Mouse (Mus musculus) liver, embryonic 11.5 days (tissue): ENCODE results near the gene Etnppl. TPM values are rescaled to one million over a fixed set of nuclear protein-coding genes. Genes with fewer than 3 reads are reported as not detected.
A peak's percentile ranks its signal among the peaks of the same experiment; 100 is the strongest.

Experiments used
- ATAC-seq: fragments of 200-750 bp; cut with Nextera tagmentation; replicated peaks from 2 replicates; pipeline ENCODE4 v1.8.0; 2017; ENCODE audit warnings: moderate number of reproducible peaks, mild to moderate bottlenecking, moderate TSS enrichment, moderate library complexity; ENCODE audit not compliant: low FRiP score
- DNase-seq: peaks from one replicate; pipeline ENCODE4 v3.0.0-alpha.2; 2017; ENCODE audit warnings: low spot score
- H3K27ac ChIP-seq: fragments of 300-500 bp; sonication (generic); 2 replicates; pipeline ENCODE4 v1.5.1; 2014; ENCODE audit warnings: mild to moderate bottlenecking, low read depth, low read length, control low read depth
- H3K27me3 ChIP-seq: fragments of 300-500 bp; sonication (generic); replicated peaks from 2 replicates; pipeline ENCODE4 v1.6.1; 2014; ENCODE audit warnings: low read length, mixed read lengths; ENCODE audit not compliant: control insufficient read depth, insufficient read depth
- H3K36me3 ChIP-seq: fragments of 300-500 bp; sonication (generic); 2 replicates; pipeline ENCODE4 v1.6.1; 2014; ENCODE audit warnings: mild to moderate bottlenecking, low read length, moderate library complexity, mixed read lengths; ENCODE audit not compliant: control insufficient read depth, insufficient read depth
- H3K4me1 ChIP-seq: fragments of 300-500 bp; sonication (generic); replicated peaks from 2 replicates; pipeline ENCODE4 v1.6.1; 2014; ENCODE audit warnings: low read length, mixed read lengths; ENCODE audit not compliant: control insufficient read depth, insufficient read depth
- H3K4me2 ChIP-seq: fragments of 300-500 bp; sonication (generic); 2 replicates; pipeline ENCODE4 v1.6.1; 2014; ENCODE audit warnings: mild to moderate bottlenecking, control low read depth, moderate library complexity
- H3K4me3 ChIP-seq: fragments of 300-500 bp; sonication (generic); 2 replicates; pipeline ENCODE4 v1.5.1; 2014; ENCODE audit warnings: low read depth, low read length, control low read depth
- H3K9ac ChIP-seq: fragments of 300-500 bp; sonication (generic); 2 replicates; pipeline ENCODE4 v1.6.1; 2014; ENCODE audit warnings: low read depth, low read length, control low read depth
- H3K9me3 ChIP-seq: fragments of 300-500 bp; sonication (generic); 2 replicates; pipeline ENCODE4 v1.6.1; 2016; ENCODE audit warnings: low read length, inconsistent platforms, mixed read lengths; ENCODE audit not compliant: control insufficient read depth
- WGBS: fragments of 180-500 bp; shearing (Covaris S2); extraction: QIAGEN DNeasy Blood & Tissue Kit; methylation state at CpG from one replicate; pipeline ENCODE4 v1.1.7; 2014; 5-methylcytosine and 5-hydroxymethylcytosine counted together
- polyA plus RNA-seq: library from polyadenylated mRNA; unstranded; fragments of >200 nt; fragmentation: Nextera tagmentation; extraction: Ambion mirVana; gene quantifications from 2 replicates; pipeline ENCODE4 v1.2.1, GENCODE M21; 2014

The Etnppl gene
- polyA plus RNA-seq, 1 experiment from 2014 or later = not detected

DNA sequence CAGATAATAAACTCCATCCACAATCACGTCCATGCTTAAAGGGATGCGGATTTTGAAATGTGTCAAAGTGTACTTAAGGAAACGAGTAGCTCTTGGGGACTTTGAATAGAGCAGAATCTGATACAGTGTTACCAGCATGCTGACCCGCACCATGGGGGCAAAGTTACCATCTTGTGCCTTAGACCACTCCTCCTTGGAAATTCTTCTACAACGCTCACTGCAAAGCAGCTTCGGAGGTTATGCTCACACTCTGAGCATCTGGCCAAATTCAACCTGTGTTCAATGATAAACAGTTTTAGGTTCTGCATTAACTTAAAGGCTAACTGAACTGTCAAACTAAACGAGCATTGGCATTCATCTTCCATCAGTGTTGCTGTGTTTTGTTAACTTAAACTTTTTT is 33.2 kb upstream of the Etnppl start:
- Histone ChIP-seq H3K9ac (no peak overlapping the region), H3K27ac (no peak overlapping the region), H3K27me3 (no peaks in the 10 kb centered on the region), H3K4me1 (no peaks in the 10 kb centered on the region), H3K4me3 (no peak overlapping the region), H3K36me3 (no peaks in the 10 kb centered on the region), H3K4me2 (no peak overlapping the region), H3K9me3 (no peaks in the 10 kb centered on the region)
- ATAC-seq (no peak), DNase-seq (no peak)
- WGBS = 76% methylated on average over 7 of the region's 7 CpGs

DNA sequence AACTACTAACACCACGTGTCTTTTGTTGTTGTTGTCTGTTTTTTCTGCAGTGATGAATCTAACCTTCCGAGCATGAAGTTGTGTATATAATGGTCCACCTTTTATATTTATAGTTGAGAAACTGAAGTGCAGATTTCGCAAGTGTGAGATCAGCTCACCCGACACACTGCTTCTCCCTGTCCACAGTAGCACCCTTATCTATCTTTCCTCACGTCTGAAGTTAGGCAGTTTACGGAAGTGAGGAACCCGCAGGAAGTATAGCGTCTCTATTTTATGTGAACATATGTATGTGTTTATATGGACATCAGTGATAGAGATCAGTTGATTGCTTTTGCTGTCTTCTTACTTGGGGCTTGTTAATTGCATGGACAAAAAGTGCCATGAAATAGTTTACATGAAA is 22.2 kb upstream of the Etnppl start:
- Histone ChIP-seq H3K9me3 (no peaks in the 10 kb centered on the region), H3K4me1 (0 out of 2 replicates have a peak, but pooled peaks cover 3% of the 10 kb centered on the region), H3K27ac (no peak overlapping the region), H3K27me3 (no peaks in the 10 kb centered on the region), H3K9ac (no peak overlapping the region), H3K36me3 (no peaks in the 10 kb centered on the region), H3K4me3 (no peak overlapping the region), H3K4me2 (no peak overlapping the region)
- DNase-seq (no peak), ATAC-seq (peak; percentile 53; the same call in 1 of the 2 replicates)
- WGBS = 57% methylated on average over 8 of the region's 8 CpGs

DNA sequence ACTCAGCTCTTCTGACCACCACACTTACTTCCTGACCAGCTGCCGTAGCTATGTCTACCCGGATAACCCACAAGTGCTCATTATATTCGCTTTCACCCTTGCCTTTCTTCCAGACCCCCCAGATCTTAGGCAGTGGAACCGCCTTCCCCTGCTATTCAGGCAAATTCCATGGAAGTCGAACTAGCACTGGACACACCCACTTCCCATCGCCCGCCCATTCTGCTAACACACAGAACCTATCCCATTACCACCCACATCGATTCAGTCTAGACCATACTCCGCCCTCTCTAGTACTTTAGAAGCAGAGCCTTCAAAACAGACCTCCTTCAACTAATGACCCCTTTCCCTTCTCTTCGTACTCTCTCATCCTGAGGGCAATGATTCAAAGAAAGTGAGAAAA is 15.8 kb upstream of the Etnppl start:
- DNase-seq = no peak
- H3K9me3 ChIP-seq = no peaks in the 10 kb centered on the region
- H3K4me2 ChIP-seq = no peak overlapping the region
- no peak for ATAC-seq
- H3K27ac ChIP-seq = no peak overlapping the region
- H3K4me3 ChIP-seq = no peak overlapping the region
- WGBS = 72% methylated on average over 10 of the region's 10 CpGs
- H3K4me1 ChIP-seq = no peaks in the 10 kb centered on the region
- H3K36me3 ChIP-seq = no peaks in the 10 kb centered on the region
- H3K27me3 ChIP-seq = no peaks in the 10 kb centered on the region
- H3K9ac ChIP-seq = no peak overlapping the region

DNA sequence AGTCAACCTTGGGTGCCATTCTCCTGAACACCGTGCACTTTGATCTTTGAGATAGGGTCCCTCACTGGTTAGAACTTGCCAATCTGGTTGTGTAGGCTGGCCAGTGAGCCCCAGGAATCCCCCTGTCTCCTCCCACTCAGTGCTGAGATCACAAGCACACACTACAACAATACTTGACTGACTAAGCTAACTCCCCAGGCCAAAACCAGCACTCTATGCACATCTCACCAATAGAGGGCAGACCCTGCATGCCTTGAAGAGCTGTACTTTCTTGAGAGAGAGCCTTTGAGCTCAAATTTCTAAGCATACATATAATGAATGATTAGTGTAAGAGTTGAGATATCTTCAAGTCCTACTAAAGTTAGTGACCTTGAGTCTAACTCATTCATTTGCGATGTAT is 9.3 kb upstream of the Etnppl start:
- H3K9ac ChIP-seq = no peak overlapping the region
- H3K4me1 ChIP-seq = no peaks in the 10 kb centered on the region
- no peak overlapping the region for H3K27ac ChIP-seq
- no peaks in the 10 kb centered on the region for H3K9me3 ChIP-seq
- DNase-seq (no peak), ATAC-seq (no peak)
- 72% methylated on average over 2 of the region's 2 CpGs for WGBS
- H3K27me3 ChIP-seq = no peaks in the 10 kb centered on the region
- no peak overlapping the region for H3K4me3 ChIP-seq
- H3K36me3 ChIP-seq = no peaks in the 10 kb centered on the region
- no peak overlapping the region for H3K4me2 ChIP-seq

DNA sequence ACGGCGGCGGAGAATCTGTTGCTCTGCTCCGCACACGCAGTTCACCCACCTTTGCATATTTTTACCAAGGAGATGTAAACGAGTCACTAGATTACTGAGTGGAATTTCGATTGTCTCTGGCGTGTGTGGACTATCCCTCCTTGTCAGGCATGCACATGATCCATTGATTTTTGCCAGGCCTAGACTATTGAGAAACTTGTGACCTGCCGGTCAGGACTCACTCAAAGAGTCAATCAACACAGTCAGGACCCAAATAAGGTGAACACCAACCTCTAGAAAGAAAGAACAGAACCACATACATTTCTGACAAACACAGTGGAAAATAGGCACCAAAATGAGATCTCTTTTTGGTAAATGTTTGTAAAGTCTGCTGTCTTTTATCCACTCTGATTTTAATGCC is 2.8 kb upstream of the Etnppl start:
- 75% methylated on average over 9 of the region's 9 CpGs for WGBS
- no peak overlapping the region for H3K9ac ChIP-seq
- H3K27ac ChIP-seq = no peak overlapping the region
- H3K4me2 ChIP-seq = no peak overlapping the region
- DNase-seq = no peak
- H3K27me3 ChIP-seq = no peaks in the 10 kb centered on the region
- H3K4me3 ChIP-seq = no peak overlapping the region
- no peaks in the 10 kb centered on the region for H3K36me3 ChIP-seq
- no peaks in the 10 kb centered on the region for H3K9me3 ChIP-seq
- no peaks in the 10 kb centered on the region for H3K4me1 ChIP-seq
- no peak for ATAC-seq

DNA sequence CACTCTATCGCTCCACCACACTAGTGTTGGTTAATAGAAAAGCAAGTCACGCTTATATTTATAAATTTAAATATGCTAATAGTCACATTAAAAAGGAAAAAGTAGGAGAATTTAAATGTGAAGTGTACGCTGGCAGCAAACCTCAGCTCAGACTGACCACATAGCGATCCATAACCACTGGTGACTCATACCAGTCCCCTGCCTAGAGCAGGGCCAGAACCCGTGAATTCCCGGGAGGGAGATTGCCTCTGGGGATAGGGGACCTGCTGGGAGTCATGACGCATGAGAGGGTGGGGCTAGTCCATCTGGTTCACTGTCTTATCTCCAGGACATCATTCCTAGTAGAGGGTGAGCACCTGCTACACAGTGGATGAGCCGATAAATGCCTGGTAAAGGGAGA is 1.6 kb upstream of the Etnppl start:
- H3K9me3 ChIP-seq = no peaks in the 10 kb centered on the region
- no peaks in the 10 kb centered on the region for H3K27me3 ChIP-seq
- no peaks in the 10 kb centered on the region for H3K36me3 ChIP-seq
- no peaks in the 10 kb centered on the region for H3K4me1 ChIP-seq
- no peak overlapping the region for H3K4me3 ChIP-seq
- H3K27ac ChIP-seq = no peak overlapping the region
- DNase-seq (no peak), ATAC-seq (no peak)
- no peak overlapping the region for H3K4me2 ChIP-seq
- 54% methylated on average over 8 of the region's 8 CpGs for WGBS
- no peak overlapping the region for H3K9ac ChIP-seq

DNA sequence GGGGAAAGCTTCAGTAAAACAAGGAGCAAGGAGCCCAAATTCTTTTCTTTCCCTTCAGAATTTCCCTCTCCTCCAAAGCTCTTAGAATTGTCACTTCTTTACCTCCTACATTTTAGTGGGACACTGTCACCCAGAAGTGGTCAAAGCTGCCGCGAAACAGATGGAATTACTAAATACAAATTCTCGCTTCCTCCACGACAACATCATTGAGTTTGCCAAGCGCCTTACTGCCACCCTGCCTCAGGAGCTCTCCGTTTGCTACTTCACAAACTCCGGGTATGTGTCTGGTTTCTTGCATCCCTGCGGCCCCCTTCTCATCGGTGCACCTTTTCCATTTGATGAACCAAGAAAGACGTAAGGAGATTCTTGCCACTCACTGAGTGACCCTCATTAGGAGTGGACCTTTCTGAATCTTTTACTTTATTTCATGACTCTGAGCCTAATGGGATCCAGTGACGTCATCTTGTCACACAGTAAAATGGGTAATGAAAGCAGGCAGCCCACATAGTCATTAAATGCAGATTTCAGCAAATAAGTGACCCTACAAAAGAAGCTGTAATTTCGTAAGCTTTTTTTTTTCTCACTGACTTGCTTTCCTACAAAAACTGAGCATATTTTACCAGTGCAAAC is 3.4 kb downstream of the Etnppl start:
- ATAC-seq (no peak), DNase-seq (no peak)
- no peak overlapping the region for H3K27ac ChIP-seq
- no peak overlapping the region for H3K4me3 ChIP-seq
- no peak overlapping the region for H3K4me2 ChIP-seq
- H3K36me3 ChIP-seq = no peaks in the 10 kb centered on the region
- H3K9ac ChIP-seq = no peak overlapping the region
- 64% methylated on average over 12 of the region's 12 CpGs for WGBS
- no peaks in the 10 kb centered on the region for H3K27me3 ChIP-seq
- no peaks in the 10 kb centered on the region for H3K9me3 ChIP-seq
- no peaks in the 10 kb centered on the region for H3K4me1 ChIP-seq

DNA sequence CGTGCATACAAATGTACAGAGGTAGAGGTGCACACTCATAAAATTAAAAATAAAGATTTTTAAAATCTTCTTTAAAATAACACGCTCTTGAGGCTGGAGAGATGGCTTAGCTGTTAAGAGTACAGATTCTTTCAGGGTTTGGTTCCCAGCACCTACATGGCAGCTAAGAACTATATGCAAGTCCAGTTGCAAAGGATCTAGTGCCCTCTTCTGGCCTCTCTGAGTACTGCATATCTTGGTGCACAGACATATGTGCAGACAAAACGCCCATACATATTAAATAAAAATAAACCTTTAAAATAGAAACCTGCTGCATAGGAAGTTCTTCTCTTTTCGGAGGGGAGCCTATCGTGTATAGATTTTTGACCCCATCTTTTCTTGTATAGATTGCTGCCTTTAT is 11.1 kb downstream of the Etnppl start:
- no peak for ATAC-seq
- DNase-seq = no peak
- Histone ChIP-seq H3K36me3 (no peaks in the 10 kb centered on the region), H3K4me1 (no peaks in the 10 kb centered on the region), H3K4me2 (no peak overlapping the region), H3K9me3 (no peaks in the 10 kb centered on the region), H3K9ac (no peak overlapping the region), H3K27ac (no peak overlapping the region), H3K4me3 (no peak overlapping the region), H3K27me3 (no peaks in the 10 kb centered on the region)
- WGBS = 78% methylated on average over 5 of the region's 5 CpGs

DNA sequence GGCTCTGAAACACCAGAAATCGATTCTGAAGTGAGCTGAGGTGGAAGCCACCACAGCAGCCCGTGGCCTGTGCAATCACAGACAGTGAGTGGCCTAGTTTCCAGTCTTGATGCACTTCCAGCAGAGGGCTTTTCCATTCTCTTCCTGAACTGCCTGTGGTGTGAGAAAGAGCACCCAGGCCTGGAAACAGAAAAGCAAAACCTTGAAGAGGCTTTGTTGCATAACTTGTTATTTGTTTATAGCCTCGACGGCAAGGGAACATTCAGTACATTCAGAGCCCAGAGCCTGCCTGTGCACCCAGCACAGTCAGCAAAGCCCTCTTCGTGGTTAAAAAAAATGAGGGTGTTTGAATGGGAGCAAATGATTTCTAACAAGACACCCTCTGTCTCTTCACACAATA is 16.6 kb downstream of the Etnppl start:
- Histone ChIP-seq H3K27me3 (no peaks in the 10 kb centered on the region), H3K4me3 (no peak overlapping the region), H3K36me3 (no peaks in the 10 kb centered on the region), H3K4me1 (no peaks in the 10 kb centered on the region), H3K9ac (no peak overlapping the region), H3K9me3 (no peaks in the 10 kb centered on the region), H3K27ac (no peak overlapping the region), H3K4me2 (no peak overlapping the region)
- ATAC-seq = no peak
- 70% methylated on average over 5 of the region's 5 CpGs for WGBS
- DNase-seq = no peak
